Mouse (Mus musculus): ENCODE data around the gene Fndc3b. TPM values are rescaled to one million over a fixed set of nuclear protein-coding genes. Genes with fewer than 3 reads are reported as not detected.

Gene Fndc3b
- polyA plus RNA-seq, 2 experiments, result 4.2 to 5.5 TPM

DNA sequence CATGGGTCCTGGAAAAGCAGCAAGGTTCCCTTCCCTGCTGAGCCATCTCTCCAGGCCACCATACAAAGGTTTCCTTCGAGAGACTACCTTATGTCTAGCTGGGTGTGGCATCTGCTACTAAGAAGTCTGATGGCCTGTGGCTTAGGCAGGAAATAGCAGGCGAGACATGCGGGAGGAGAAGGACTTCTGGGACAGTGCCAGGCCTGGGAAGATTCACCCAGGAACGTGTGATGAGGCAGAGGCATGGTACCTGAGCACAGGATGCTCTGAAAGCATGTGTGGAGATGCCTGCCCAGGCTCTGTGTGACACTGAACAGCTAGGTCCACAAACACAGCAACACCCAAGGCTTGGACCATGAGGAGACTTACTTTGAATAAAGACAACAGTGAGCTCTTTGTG is 98.1 kb downstream of the Fndc3b start:
- Histone ChIP-seq H3K27ac (no peak overlapping the region), H3K36me3 (replicated peaks; ENCODE audit: control insufficient read depth, insufficient read depth, low read depth) (no peaks in the 10 kb centered on the region), H3K9me3 (ENCODE audit: control insufficient read depth, low read length) (no peaks in the 10 kb centered on the region), H3K4me1 (replicated peaks; ENCODE audit: control insufficient read depth in 2 of 2, insufficient read depth in 2 of 2, low read length in 1 of 2) (peaks cover 3 to 28% of the 10 kb centered on the region in 2 experiments; a peak in 3 of 4 replicates), H3K27me3 (ENCODE audit: control insufficient read depth, insufficient read depth, low read length) (no peaks in the 10 kb centered on the region), H3K4me3 (ENCODE audit: insufficient read depth in 1 of 2, low read depth in 2 of 2, low read length in 2 of 2) (no peak overlapping the region), H3K4me2 (ENCODE audit: low read depth) (no peak overlapping the region), H3K9ac (replicated peaks) (no peak overlapping the region)
- 33% methylated on average over 4 of the region's 4 CpGs for WGBS (ENCODE audit: insufficient replicate concordance)
- ATAC-seq (ENCODE audit: insufficient read depth) (no peak), DNase-seq (ENCODE audit: low read depth in 3 of 3, low spot score in 3 of 3) (no peak)
- no peak for TF ChIP-seq CTCF (IDR thresholded peaks at IDR 0.05; ENCODE audit: low read depth)
- no peak for TF ChIP-seq EP300 (IDR thresholded peaks at IDR 0.05; ENCODE audit: low read depth)

- Histone ChIP-seq H3K4me2 (ENCODE audit: low read depth) (no peak overlapping the region), H3K27ac (no peak overlapping the region), H3K9ac (replicated peaks) (no peak overlapping the region), H3K9me3 (ENCODE audit: control insufficient read depth, low read length) (no peaks in the 10 kb centered on the region), H3K4me3 (ENCODE audit: insufficient read depth in 1 of 2, low read depth in 2 of 2, low read length in 2 of 2) (no peak overlapping the region), H3K4me1 (replicated peaks; ENCODE audit: control insufficient read depth in 2 of 2, insufficient read depth in 2 of 2, low read length in 1 of 2) (peaks cover 0 to 21% of the 10 kb centered on the region in 2 experiments; a peak in 3 of 4 replicates), H3K27me3 (ENCODE audit: control insufficient read depth, insufficient read depth, low read length) (no peaks in the 10 kb centered on the region), H3K36me3 (replicated peaks; ENCODE audit: control insufficient read depth, insufficient read depth, low read depth) (no peaks in the 10 kb centered on the region)
- no peak for TF ChIP-seq CTCF (IDR thresholded peaks at IDR 0.05; ENCODE audit: low read depth)
- no peak for TF ChIP-seq EP300 (IDR thresholded peaks at IDR 0.05; ENCODE audit: low read depth)
- DNase-seq (ENCODE audit: low read depth in 3 of 3, low spot score in 3 of 3) (no peak), ATAC-seq (ENCODE audit: insufficient read depth) (no peak)
- WGBS (ENCODE audit: insufficient replicate concordance), result 63% methylated on average over 5 of the region's 5 CpGs
Measured at GRCm38 (mm10) chr3:27611986-27612385, 99.1 kb downstream of the Fndc3b start.

- no peak overlapping the region for H3K9ac ChIP-seq (replicated peaks)
- H3K4me2 ChIP-seq (ENCODE audit: low read depth), result no peak overlapping the region
- no peak overlapping the region for H3K4me3 ChIP-seq (ENCODE audit: insufficient read depth in 1 of 2, low read depth in 2 of 2, low read length in 2 of 2)
- ATAC-seq (ENCODE audit: insufficient read depth) (no peak), DNase-seq (ENCODE audit: low read depth in 3 of 3, low spot score in 3 of 3) (no peak)
- no peak for TF ChIP-seq EP300 (IDR thresholded peaks at IDR 0.05; ENCODE audit: low read depth)
- TF ChIP-seq CTCF (IDR thresholded peaks at IDR 0.05; ENCODE audit: low read depth), result no peak
- WGBS (ENCODE audit: insufficient replicate concordance), result 67% methylated on average over 4 of the region's 4 CpGs
- no peak overlapping the region for H3K27ac ChIP-seq
- no peaks in the 10 kb centered on the region for H3K9me3 ChIP-seq (ENCODE audit: control insufficient read depth, low read length)
- no peaks in the 10 kb centered on the region for H3K36me3 ChIP-seq (replicated peaks; ENCODE audit: control insufficient read depth, insufficient read depth, low read depth)
- H3K27me3 ChIP-seq (ENCODE audit: control insufficient read depth, insufficient read depth, low read length), result no peaks in the 10 kb centered on the region
- peaks cover 0 to 14% of the 10 kb centered on the region in 2 experiments; a peak in 2 of 4 replicates for H3K4me1 ChIP-seq (replicated peaks; ENCODE audit: control insufficient read depth in 2 of 2, insufficient read depth in 2 of 2, low read length in 1 of 2)
Measured at GRCm38 (mm10) chr3:27610547-27610946, 100.6 kb downstream of the Fndc3b start.

GRCm38 (mm10) chr3:27610089-27610488 is 101.0 kb downstream of the Fndc3b start:
- Histone ChIP-seq H3K27ac (no peak overlapping the region), H3K4me2 (ENCODE audit: low read depth) (no peak overlapping the region), H3K9ac (replicated peaks) (no peak overlapping the region), H3K4me3 (ENCODE audit: insufficient read depth in 1 of 2, low read depth in 2 of 2, low read length in 2 of 2) (no peak overlapping the region), H3K9me3 (ENCODE audit: control insufficient read depth, low read length) (no peaks in the 10 kb centered on the region), H3K36me3 (replicated peaks; ENCODE audit: control insufficient read depth, insufficient read depth, low read depth) (no peaks in the 10 kb centered on the region), H3K27me3 (ENCODE audit: control insufficient read depth, insufficient read depth, low read length) (no peaks in the 10 kb centered on the region), H3K4me1 (replicated peaks; ENCODE audit: control insufficient read depth in 2 of 2, insufficient read depth in 2 of 2, low read length in 1 of 2) (peaks cover 0 to 12% of the 10 kb centered on the region in 2 experiments; a peak in 2 of 4 replicates)
- no peak for TF ChIP-seq EP300 (IDR thresholded peaks at IDR 0.05; ENCODE audit: low read depth)
- no peak for TF ChIP-seq CTCF (IDR thresholded peaks at IDR 0.05; ENCODE audit: low read depth)
- WGBS (ENCODE audit: insufficient replicate concordance), result 52% methylated on average over 1 of the region's 1 CpGs
- DNase-seq (ENCODE audit: low read depth in 3 of 3, low spot score in 3 of 3), result no peak
- no peak for ATAC-seq (ENCODE audit: insufficient read depth)

DNA sequence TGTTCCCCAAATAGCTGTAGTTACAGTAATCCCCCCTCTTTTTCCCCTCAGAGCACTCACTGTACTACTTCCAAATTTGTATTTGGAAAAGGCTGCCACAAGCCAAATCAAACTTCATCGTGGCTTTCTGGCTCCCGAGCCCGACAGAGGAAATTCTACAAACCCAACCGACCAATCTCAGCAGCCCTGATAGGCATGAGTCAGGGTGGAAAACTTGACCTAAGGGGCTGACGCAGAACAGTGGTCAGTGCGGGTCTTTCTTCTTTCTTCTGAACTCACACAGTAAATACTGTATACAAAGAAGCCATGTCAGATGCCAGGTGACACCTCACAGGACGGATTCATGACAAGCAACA is 103.3 kb downstream of the Fndc3b start:
- Histone ChIP-seq H3K9ac (replicated peaks) (no peak overlapping the region), H3K4me2 (ENCODE audit: low read depth) (no peak overlapping the region), H3K27ac (no peak overlapping the region), H3K27me3 (ENCODE audit: control insufficient read depth, insufficient read depth, low read length) (no peaks in the 10 kb centered on the region), H3K4me1 (replicated peaks; ENCODE audit: control insufficient read depth in 2 of 2, insufficient read depth in 2 of 2, low read length in 1 of 2) (peaks cover 0 to 11% of the 10 kb centered on the region in 2 experiments; a peak in 2 of 4 replicates), H3K4me3 (ENCODE audit: insufficient read depth in 1 of 2, low read depth in 2 of 2, low read length in 2 of 2) (no peak overlapping the region), H3K9me3 (ENCODE audit: control insufficient read depth, low read length) (no peaks in the 10 kb centered on the region), H3K36me3 (replicated peaks; ENCODE audit: control insufficient read depth, insufficient read depth, low read depth) (no peaks in the 10 kb centered on the region)
- 22% methylated on average over 7 of the region's 7 CpGs for WGBS (ENCODE audit: insufficient replicate concordance)
- ATAC-seq (ENCODE audit: insufficient read depth), result no peak
- TF ChIP-seq EP300 (IDR thresholded peaks at IDR 0.05; ENCODE audit: low read depth) (no peak), CTCF (IDR thresholded peaks at IDR 0.05; ENCODE audit: low read depth) (no peak)
- DNase-seq (ENCODE audit: low read depth in 3 of 3, low spot score in 3 of 3), result no peak

Measured in liver, embryonic 14.5 days (tissue).